In the genomic region with DNA sequence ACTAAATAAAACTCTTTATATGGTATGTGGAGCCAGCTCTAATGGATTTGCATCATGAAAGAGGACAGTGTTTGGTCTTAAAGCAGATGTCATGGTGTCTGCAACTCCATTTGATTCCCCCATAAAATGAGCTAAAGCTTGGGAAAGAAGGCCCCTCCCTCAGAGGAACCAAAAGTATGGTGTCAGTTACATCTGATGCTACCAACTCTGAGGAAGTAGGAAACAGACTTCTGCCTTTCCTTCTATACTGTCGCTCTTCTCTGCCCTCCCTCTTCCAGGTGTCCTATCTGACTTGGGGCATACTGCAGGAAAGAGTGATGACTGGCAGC, we compare ENCODE assay signal across 22 mouse cellular contexts. TPM values are rescaled to one million over a fixed set of nuclear protein-coding genes. Genes with fewer than 3 reads are reported as not detected.
A peak's percentile ranks its signal among the peaks of the same experiment; 100 is the strongest.
DNase-seq lines count a peak whose midpoint lies in the region; ATAC-seq and TF ChIP-seq lines count a peak whose summit lies in the region.
"Had no signal": no experiment of that assay in that cellular context is flagged by ENCODE, and none has a peak within 500 bp of the region (broad histone marks: within the 10 kb centered on the region; RNA-seq: fewer than 3 reads in every experiment).

No protein-coding gene starts in this region.

- peaks cover 55% of the 10 kb centered on the region for H3K4me1 ChIP-seq in hindbrain, embryonic 10.5 days (replicated peaks)
- H3K4me1 ChIP-seq in hindbrain, embryonic 13.5 days (replicated peaks): peaks cover 63% of the 10 kb centered on the region
- peaks cover 32% of the 10 kb centered on the region for H3K4me1 ChIP-seq in midbrain, embryonic 12.5 days
- H3K4me1 ChIP-seq in midbrain, embryonic 16.5 days (ENCODE audit: control insufficient read depth, insufficient read depth, low read length): peaks cover 26% of the 10 kb centered on the region
- peaks cover 76% of the 10 kb centered on the region for H3K4me1 ChIP-seq in G1E (ENCODE audit: insufficient read depth, low read depth, low read length)

- ATAC-seq in hindbrain, embryonic 13.5 days (ENCODE audit: low FRiP score): no peak
- ATAC-seq in midbrain, embryonic 12.5 days (ENCODE audit: low FRiP score, low read depth): no peak
- ATAC-seq in midbrain, embryonic 16.5 days: no peak
- ATAC-seq in G1E (ENCODE audit: extremely low read depth, insufficient number of reproducible peaks, low FRiP score, poor library complexity, severe bottlenecking): no peak
- ATAC-seq in granulocyte monocyte progenitor cell, adult 5-6 weeks (replicated peaks; ENCODE audit: poor library complexity, severe bottlenecking): peak; percentile 4; the same call in 1 of the 2 replicates
- ATAC-seq: Patski had no signal

- DNase-seq in hindbrain, embryonic 10.5 days (ENCODE audit: low spot score): no peak
- DNase-seq in G1E (ENCODE audit: low spot score): no peak
- no peak for DNase-seq in layer of hippocampus, adult 8-10 months (ENCODE audit: low spot score in 2 of 2)
- DNase-seq in yolk sac, embryonic 10.5 days (ENCODE audit: low spot score): no peak
- DNase-seq: adrenal gland, postnatal 14 days; gastrocnemius, postnatal 10 days; heart, adult 18-20 months; kidney, adult 2 months; kidney, postnatal 36 days; lung, postnatal 36 days; retina, postnatal 1 day; right cerebral cortex, postnatal 4 days had no signal

- H3K9ac ChIP-seq in hindbrain, embryonic 13.5 days: no peak overlapping the region
- no peak overlapping the region for H3K9ac ChIP-seq in midbrain, embryonic 12.5 days (replicated peaks)
- H3K9ac ChIP-seq in midbrain, embryonic 16.5 days (ENCODE audit: low read depth, low read length): no peak overlapping the region
- H3K9ac ChIP-seq: limb, embryonic 15.5 days; lung, embryonic 14.5 days had no signal

- H3K9me3 ChIP-seq in hindbrain, embryonic 10.5 days: no peaks in the 10 kb centered on the region
- no peaks in the 10 kb centered on the region for H3K9me3 ChIP-seq in hindbrain, embryonic 13.5 days
- no peaks in the 10 kb centered on the region for H3K9me3 ChIP-seq in midbrain, embryonic 12.5 days
- H3K9me3 ChIP-seq in midbrain, embryonic 16.5 days (replicated peaks; ENCODE audit: control insufficient read depth, low read length, poor library complexity, severe bottlenecking): no peaks in the 10 kb centered on the region
- H3K9me3 ChIP-seq in G1E (replicated peaks): no peaks in the 10 kb centered on the region
- H3K9me3 ChIP-seq: embryonic facial prominence, embryonic 13.5 days; limb, embryonic 15.5 days had no signal

- peak overlapping the region; percentile 4; the same call in 1 of the 2 replicates for H3K4me3 ChIP-seq in hindbrain, embryonic 10.5 days
- H3K4me3 ChIP-seq in hindbrain, embryonic 13.5 days: no peak overlapping the region
- H3K4me3 ChIP-seq in midbrain, embryonic 12.5 days: no peak overlapping the region
- no peak overlapping the region for H3K4me3 ChIP-seq in midbrain, embryonic 16.5 days (ENCODE audit: low read depth, low read length)
- H3K4me3 ChIP-seq in G1E (ENCODE audit: low read depth, low read length): peak overlapping the region; percentile 47; the same call in 1 of the 2 replicates

- H3K27ac ChIP-seq in hindbrain, embryonic 10.5 days: no peak overlapping the region
- H3K27ac ChIP-seq in hindbrain, embryonic 13.5 days: no peak overlapping the region
- H3K27ac ChIP-seq in midbrain, embryonic 12.5 days (replicated peaks): 0 out of 2 replicates have a peak overlapping the region, but pooled peaks have one; percentile 15
- H3K27ac ChIP-seq in midbrain, embryonic 16.5 days (ENCODE audit: low read length): no peak overlapping the region
- H3K27ac ChIP-seq: stomach, postnatal 0 days had no signal

- WGBS in hindbrain, embryonic 10.5 days: 84% methylated on average over 1 of the region's 1 CpGs
- 91% methylated on average over 1 of the region's 1 CpGs for WGBS in hindbrain, embryonic 13.5 days
- 95% methylated on average over 1 of the region's 1 CpGs for WGBS in midbrain, embryonic 12.5 days
- 82% methylated on average over 1 of the region's 1 CpGs for WGBS in midbrain, embryonic 16.5 days

- no peak overlapping the region for H3K4me2 ChIP-seq in hindbrain, embryonic 13.5 days
- no peak overlapping the region for H3K4me2 ChIP-seq in midbrain, embryonic 12.5 days (replicated peaks)
- H3K4me2 ChIP-seq in midbrain, embryonic 16.5 days (ENCODE audit: low read length): no peak overlapping the region
- H3K4me2 ChIP-seq: limb, embryonic 15.5 days had no signal

- TF ChIP-seq CTCF in G1E (IDR thresholded peaks at IDR 0.05; ENCODE audit: low read depth, low read length): no peak

- H3K36me3 ChIP-seq in hindbrain, embryonic 10.5 days: peaks cover 60% of the 10 kb centered on the region
- peaks cover 55% of the 10 kb centered on the region for H3K36me3 ChIP-seq in hindbrain, embryonic 13.5 days
- peaks cover 55% of the 10 kb centered on the region for H3K36me3 ChIP-seq in midbrain, embryonic 12.5 days
- H3K36me3 ChIP-seq in midbrain, embryonic 16.5 days (ENCODE audit: control insufficient read depth, insufficient read depth, low read length): peaks cover 38% of the 10 kb centered on the region
- H3K36me3 ChIP-seq in G1E (replicated peaks): peaks cover 80% of the 10 kb centered on the region

- H3K27me3 ChIP-seq in hindbrain, embryonic 10.5 days (ENCODE audit: insufficient read depth, poor library complexity, severe bottlenecking): no peaks in the 10 kb centered on the region
- H3K27me3 ChIP-seq in hindbrain, embryonic 13.5 days: no peaks in the 10 kb centered on the region
- H3K27me3 ChIP-seq in midbrain, embryonic 12.5 days: no peaks in the 10 kb centered on the region
- H3K27me3 ChIP-seq in midbrain, embryonic 16.5 days (ENCODE audit: control insufficient read depth, insufficient read depth, low read depth, low read length): no peaks in the 10 kb centered on the region
- H3K27me3 ChIP-seq in G1E (ENCODE audit: insufficient read depth, low read length): no peaks in the 10 kb centered on the region
- H3K27me3 ChIP-seq: embryonic facial prominence, embryonic 13.5 days; limb, embryonic 15.5 days; Patski had no signal

RNA-seq across cellular contexts. Expression of a gene that starts 2.3 kb away (rescaled TPM):
- polyA plus RNA-seq in hindbrain, embryonic 10.5 days (2016; fragmentation: Nextera tagmentation; extraction: Ambion mirVana): 121 TPM in 2 replicates
- polyA plus RNA-seq in hindbrain, embryonic 13.5 days (2015; fragmentation: Nextera tagmentation; extraction: Ambion mirVana): 86.5 and 91.1 TPM in 2 replicates
- 96.6 and 102 TPM in 2 replicates for polyA plus RNA-seq in midbrain, embryonic 12.5 days (2016; fragmentation: Nextera tagmentation; extraction: Ambion mirVana)
- 76.0 and 79.6 TPM in 2 replicates for polyA plus RNA-seq in midbrain, embryonic 16.5 days (2015; fragmentation: Nextera tagmentation; extraction: Ambion mirVana)
- 46.5 and 60.9 TPM in 2 replicates for total RNA-seq in G1E (2014; fragmentation: Nextera tagmentation)
- 65.9 and 77.1 TPM in 2 replicates for total RNA-seq in G1E (2017)
- 24.6 and 24.9 TPM in 2 replicates for polyA plus RNA-seq in G1E (2012)
- 88.5 and 124 TPM in 2 replicates for total RNA-seq in granulocyte monocyte progenitor cell, adult 5-6 weeks (2014; fragmentation: Nextera tagmentation)
- total RNA-seq in granulocyte monocyte progenitor cell, adult 5-6 weeks (2017): 39.3 and 77.1 TPM in 2 replicates
- total RNA-seq in layer of hippocampus, adult 8-10 months (2022): 10 to 100 TPM; 26.6 to 35.6 (median 30.3) TPM

RNA-seq across cellular contexts. Expression of a gene that starts 7.1 kb away (rescaled TPM):
- 1,585 and 2,006 TPM in 2 replicates for polyA plus RNA-seq in hindbrain, embryonic 10.5 days (2016; fragmentation: Nextera tagmentation; extraction: Ambion mirVana)
- 1,593 and 1,619 TPM in 2 replicates for polyA plus RNA-seq in hindbrain, embryonic 13.5 days (2015; fragmentation: Nextera tagmentation; extraction: Ambion mirVana)
- polyA plus RNA-seq in midbrain, embryonic 12.5 days (2016; fragmentation: Nextera tagmentation; extraction: Ambion mirVana): 1,424 and 1,459 TPM in 2 replicates
- 1,403 and 1,446 TPM in 2 replicates for polyA plus RNA-seq in midbrain, embryonic 16.5 days (2015; fragmentation: Nextera tagmentation; extraction: Ambion mirVana)
- total RNA-seq in G1E (2014; fragmentation: Nextera tagmentation) (1,427 and 1,464 TPM in 2 replicates), G1E (2017) (1,152 and 1,547 TPM in 2 replicates)
- polyA plus RNA-seq in G1E (2012): 681 and 1,104 TPM in 2 replicates
- total RNA-seq in granulocyte monocyte progenitor cell, adult 5-6 weeks (2014; fragmentation: Nextera tagmentation): 1,977 and 2,073 TPM in 2 replicates
- 2,383 and 2,522 TPM in 2 replicates for total RNA-seq in granulocyte monocyte progenitor cell, adult 5-6 weeks (2017)
- 1,000 to 10,000 TPM; 1,566 to 2,023 (median 1,742) TPM for total RNA-seq in layer of hippocampus, adult 8-10 months (2022)

RNA-seq across cellular contexts. Expression of a gene that starts 10.5 kb away (rescaled TPM):
- 8.3 and 9.7 TPM in 2 replicates for polyA plus RNA-seq in hindbrain, embryonic 10.5 days (2016; fragmentation: Nextera tagmentation; extraction: Ambion mirVana)
- polyA plus RNA-seq in hindbrain, embryonic 13.5 days (2015; fragmentation: Nextera tagmentation; extraction: Ambion mirVana): 5.6 and 6.5 TPM in 2 replicates
- 6.8 and 7.9 TPM in 2 replicates for polyA plus RNA-seq in midbrain, embryonic 12.5 days (2016; fragmentation: Nextera tagmentation; extraction: Ambion mirVana)
- polyA plus RNA-seq in midbrain, embryonic 16.5 days (2015; fragmentation: Nextera tagmentation; extraction: Ambion mirVana): 3.6 and 3.7 TPM in 2 replicates
- total RNA-seq in G1E (2014; fragmentation: Nextera tagmentation): 5.1 and 5.9 TPM in 2 replicates
- 11.0 and 11.1 TPM in 2 replicates for total RNA-seq in G1E (2017)
- polyA plus RNA-seq in G1E (2012): 8.6 and 9.2 TPM in 2 replicates
- total RNA-seq in granulocyte monocyte progenitor cell, adult 5-6 weeks (2014; fragmentation: Nextera tagmentation): 4.6 and 7.8 TPM in 2 replicates
- total RNA-seq in granulocyte monocyte progenitor cell, adult 5-6 weeks (2017): 4.9 and 6.0 TPM in 2 replicates
- 1 to 10 TPM; 2.3 to 3.3 (median 2.7) TPM for total RNA-seq in layer of hippocampus, adult 8-10 months (2022)

RNA-seq across cellular contexts. Expression of a gene that starts 16.5 kb away (rescaled TPM):
- 7.2 and 10.6 TPM in 2 replicates for polyA plus RNA-seq in hindbrain, embryonic 10.5 days (2016; fragmentation: Nextera tagmentation; extraction: Ambion mirVana)
- 26.6 and 27.3 TPM in 2 replicates for polyA plus RNA-seq in hindbrain, embryonic 13.5 days (2015; fragmentation: Nextera tagmentation; extraction: Ambion mirVana)
- 12.6 and 13.5 TPM in 2 replicates for polyA plus RNA-seq in midbrain, embryonic 12.5 days (2016; fragmentation: Nextera tagmentation; extraction: Ambion mirVana)
- polyA plus RNA-seq in midbrain, embryonic 16.5 days (2015; fragmentation: Nextera tagmentation; extraction: Ambion mirVana): 31.0 and 32.5 TPM in 2 replicates
- total RNA-seq in G1E (2014; fragmentation: Nextera tagmentation) (not detected in 2 replicates), G1E (2017) (under 0.01 TPM in 1 of 2 replicates, not detected in the other)
- polyA plus RNA-seq in G1E (2012): not detected in 2 replicates
- not detected in 2 replicates for total RNA-seq in granulocyte monocyte progenitor cell, adult 5-6 weeks (2014; fragmentation: Nextera tagmentation)
- total RNA-seq in granulocyte monocyte progenitor cell, adult 5-6 weeks (2017): not detected in 2 replicates
- total RNA-seq in layer of hippocampus, adult 8-10 months (2022): 100 to 1,000 TPM in 3 of 4 experiments, 10 to 100 TPM in 1; 91.5 to 121 (median 111) TPM
- total RNA-seq: megakaryocyte-erythroid progenitor cell, adult 5-6 weeks had no signal

RNA-seq across cellular contexts. Expression of a gene that starts 33.4 kb away (rescaled TPM):
- polyA plus RNA-seq in hindbrain, embryonic 10.5 days (2016; fragmentation: Nextera tagmentation; extraction: Ambion mirVana): 60.4 and 72.0 TPM in 2 replicates
- polyA plus RNA-seq in hindbrain, embryonic 13.5 days (2015; fragmentation: Nextera tagmentation; extraction: Ambion mirVana): 33.7 and 38.2 TPM in 2 replicates
- polyA plus RNA-seq in midbrain, embryonic 12.5 days (2016; fragmentation: Nextera tagmentation; extraction: Ambion mirVana): 40.1 and 40.2 TPM in 2 replicates
- 37.8 and 40.7 TPM in 2 replicates for polyA plus RNA-seq in midbrain, embryonic 16.5 days (2015; fragmentation: Nextera tagmentation; extraction: Ambion mirVana)
- total RNA-seq in G1E (2014; fragmentation: Nextera tagmentation) (107 and 116 TPM in 2 replicates), G1E (2017) (93.5 and 118 TPM in 2 replicates)
- 143 and 207 TPM in 2 replicates for polyA plus RNA-seq in G1E (2012)
- total RNA-seq in granulocyte monocyte progenitor cell, adult 5-6 weeks (2014; fragmentation: Nextera tagmentation): 60.7 and 107 TPM in 2 replicates
- total RNA-seq in granulocyte monocyte progenitor cell, adult 5-6 weeks (2017): 53.2 and 74.0 TPM in 2 replicates
- 10 to 100 TPM; 19.4 to 26.3 (median 21.0) TPM for total RNA-seq in layer of hippocampus, adult 8-10 months (2022)

Comparison
In these comparisons a context has a peak if more than half of its experiments do, and no peak if none do; other contexts are left out.
1. H3K4me3 ChIP-seq: peak in hindbrain, embryonic 10.5 days (single experiment) and G1E (single experiment); none in hindbrain, embryonic 13.5 days (single experiment), midbrain, embryonic 12.5 days (single experiment) and midbrain, embryonic 16.5 days (single experiment).